ENCODE assay signal across 8 mouse cellular contexts in genomic region chr2:156726344-156726743, GRCm38 (mm10). TPM values are rescaled to one million over a fixed set of nuclear protein-coding genes. Genes with fewer than 3 reads are reported as not detected.
DNase-seq lines count a peak whose midpoint lies in the region; ATAC-seq and TF ChIP-seq lines count a peak whose summit lies in the region.
"Had no signal": no experiment of that assay in that cellular context is flagged by ENCODE, and none has a peak within 500 bp of the region (broad histone marks: within the 10 kb centered on the region; RNA-seq: fewer than 3 reads in every experiment).

No protein-coding gene starts in this region.

- H3K27ac ChIP-seq in ES-E14 (ENCODE audit: insufficient read depth, low read depth, low read length, poor library complexity, severe bottlenecking), result peak overlapping the region; percentile 51
- peak overlapping the region; percentile 63 for H3K27ac ChIP-seq in heart, embryonic 15.5 days
- H3K27ac ChIP-seq: liver, embryonic 13.5 days had no signal

- ATAC-seq in heart, embryonic 15.5 days (replicated peaks; ENCODE audit: insufficient number of reproducible peaks, insufficient read depth, low FRiP score, low read depth), result no peak

- peak overlapping the region; percentile 21 for H3K4me2 ChIP-seq in heart, embryonic 15.5 days
- H3K4me2 ChIP-seq: liver, embryonic 13.5 days had no signal

- H3K9me3 ChIP-seq in E14TG2a.4 (ENCODE audit: low read length), result no peaks in the 10 kb centered on the region
- no peaks in the 10 kb centered on the region for H3K9me3 ChIP-seq in ES-E14 (ENCODE audit: control insufficient read depth, insufficient read depth, low read depth, low read length)
- H3K9me3 ChIP-seq in heart, embryonic 15.5 days (replicated peaks), result no peaks in the 10 kb centered on the region
- H3K9me3 ChIP-seq: liver, embryonic 13.5 days had no signal

- peak overlapping the region; percentile 51 for H3K4me3 ChIP-seq in E14TG2a.4 (replicated peaks; ENCODE audit: low read length)
- no peak overlapping the region; a peak in 1 of 4 replicates for H3K4me3 ChIP-seq in ES-E14 (ENCODE audit: insufficient read depth in 1 of 2, low read depth in 1 of 2, low read length in 2 of 2, poor library complexity in 1 of 2, severe bottlenecking in 1 of 2)
- H3K4me3 ChIP-seq in heart, embryonic 15.5 days, result no peak overlapping the region
- H3K4me3 ChIP-seq: liver, embryonic 13.5 days had no signal

- peaks cover 6% of the 10 kb centered on the region; the same call in 1 of the 2 replicates for H3K36me3 ChIP-seq in E14TG2a.4 (ENCODE audit: insufficient read depth, low read length)
- no peaks in the 10 kb centered on the region; the same call in 1 of the 2 replicates for H3K36me3 ChIP-seq in ES-E14 (ENCODE audit: control insufficient read depth, insufficient read depth, low read length, poor library complexity, severe bottlenecking)
- H3K36me3 ChIP-seq in heart, embryonic 15.5 days, result no peaks in the 10 kb centered on the region
- H3K36me3 ChIP-seq: liver, embryonic 13.5 days had no signal

- H3K4me1 ChIP-seq in E14TG2a.4 (replicated peaks; ENCODE audit: low read depth, low read length) (peaks cover 92% of the 10 kb centered on the region), ES-E14 (ENCODE audit: control insufficient read depth in 2 of 2, insufficient read depth in 2 of 2, low read length in 2 of 2, poor library complexity in 1 of 2) (peaks cover 9 to 31% of the 10 kb centered on the region in 2 experiments; a peak in 3 of 4 replicates)
- H3K4me1 ChIP-seq in heart, embryonic 15.5 days (replicated peaks), result peaks cover 71% of the 10 kb centered on the region

- DNase-seq in ES-E14 (ENCODE audit: low read depth, low spot score), result no peak
- DNase-seq in lung, postnatal 25 days (ENCODE audit: low spot score), result peak; percentile 71
- no peak for DNase-seq in thymus, postnatal 36 days
- no peak for DNase-seq in left cerebral cortex, adult 11 months (ENCODE audit: low spot score)
- no peak for DNase-seq in thymus, postnatal 0 days (ENCODE audit: low spot score)
- DNase-seq: liver, embryonic 13.5 days had no signal

- 31% methylated on average over 7 of the region's 7 CpGs for WGBS in heart, embryonic 15.5 days

- in situ Hi-C loops in ES-E14 (cut with MboI; ENCODE audit: low sequenced_read_pairs in 2 of 2, unreplicated experiment in 2 of 2), result no loop called here

- TF ChIP-seq CTCF in E14TG2a.4 (conservative IDR thresholded peaks at IDR 0.05; ENCODE audit: low read length), result no peak

- no peak overlapping the region for H3K9ac ChIP-seq in ES-E14 (ENCODE audit: insufficient read depth, low read depth, low read length, poor library complexity, severe bottlenecking)
- H3K9ac ChIP-seq in heart, embryonic 15.5 days, result peak overlapping the region; percentile 14; the same call in 1 of the 2 replicates
- H3K9ac ChIP-seq: liver, embryonic 13.5 days had no signal

- peaks cover 18% of the 10 kb centered on the region for H3K27me3 ChIP-seq in E14TG2a.4 (ENCODE audit: insufficient read depth, low read length)
- H3K27me3 ChIP-seq in heart, embryonic 15.5 days, result no peaks in the 10 kb centered on the region

TF ChIP-seq in ES-E14, 5 proteins besides CTCF, POLR2A, EP300 and RAD21:
- TF ChIP-seq CHD2 (IDR thresholded peaks at IDR 0.05; ENCODE audit: low read depth, low read length) (no peak), ZC3H11A (IDR thresholded peaks at IDR 0.05; ENCODE audit: borderline replicate concordance, low read depth, low read length) (no peak), HCFC1 (IDR thresholded peaks at IDR 0.05; ENCODE audit: borderline replicate concordance, insufficient read depth, low read length) (no peak), ZNF384 (IDR thresholded peaks at IDR 0.05; ENCODE audit: low read depth, low read length) (no peak), MAFK (IDR thresholded peaks at IDR 0.05; ENCODE audit: insufficient read depth, low read depth, low read length) (no peak)

RNA-seq across cellular contexts. Expression of gene Myl9, which starts 48.9 kb away (rescaled TPM):
- total RNA-seq in ES-E14 (2012; rRNA removed), result 30.7 and 77.7 TPM in 2 replicates
- 1,553 and 1,598 TPM in 2 replicates for polyA plus RNA-seq in heart, embryonic 15.5 days (2015; fragmentation: Nextera tagmentation; extraction: Ambion mirVana)
- polyA plus RNA-seq in thymus, postnatal 0 days (2015; fragmentation: Nextera tagmentation; extraction: Ambion mirVana), result 20.6 and 27.1 TPM in 2 replicates

Comparison
In these comparisons a context has a peak if more than half of its experiments do, and no peak if none do; other contexts are left out.
1. RNA of gene Myl9, which starts 48.9 kb away (polyA plus RNA-seq): 1,553 to 1,598 TPM in heart, embryonic 15.5 days; 20.6 to 27.1 TPM in thymus, postnatal 0 days; every median in the first group is over 10 times any median in the second.